Mouse (Mus musculus) forebrain, embryonic 16.5 days (tissue): ENCODE measurements around the gene Slc6a8. TPM values are rescaled to one million over a fixed set of nuclear protein-coding genes. Genes with fewer than 3 reads are reported as not detected.

Source experiments
- ATAC-seq: fragments of 200-750 bp; cut with Nextera tagmentation; 2 replicates; pipeline ENCODE4 v1.8.0; 2017; ENCODE audit warnings: mild to moderate bottlenecking, moderate library complexity
- H3K27ac ChIP-seq: fragments of 300-500 bp; sonication (generic); 2 replicates; pipeline ENCODE4 v1.5.1; 2014; ENCODE audit warnings: low read length, control low read depth
- H3K27me3 ChIP-seq: fragments of 300-500 bp; sonication (generic); replicated peaks from 2 replicates; pipeline ENCODE4 v1.6.1; 2014; ENCODE audit warnings: low read length; ENCODE audit not compliant: control insufficient read depth, insufficient read depth
- H3K36me3 ChIP-seq: fragments of 300-500 bp; sonication (generic); 2 replicates; pipeline ENCODE4 v1.6.1; 2014; ENCODE audit not compliant: control insufficient read depth, insufficient read depth
- H3K4me1 ChIP-seq: fragments of 300-500 bp; sonication (generic); replicated peaks from 2 replicates; pipeline ENCODE4 v1.6.1; 2014; ENCODE audit warnings: low read length; ENCODE audit not compliant: control insufficient read depth, insufficient read depth
- H3K4me2 ChIP-seq: fragments of 300-500 bp; sonication (generic); 2 replicates; pipeline ENCODE4 v1.6.1; 2014; ENCODE audit warnings: mild to moderate bottlenecking, low read length, control low read depth
- H3K4me3 ChIP-seq: fragments of 300-500 bp; sonication (generic); replicated peaks from 2 replicates; pipeline ENCODE4 v1.5.1; 2014; ENCODE audit warnings: mild to moderate bottlenecking, low read length, control low read depth
- H3K9ac ChIP-seq: fragments of 300-500 bp; sonication (generic); replicated peaks from 2 replicates; pipeline ENCODE4 v1.6.1; 2014; ENCODE audit warnings: low read depth, low read length, control low read depth
- H3K9me3 ChIP-seq: fragments of 300-500 bp; sonication (generic); 2 replicates; pipeline ENCODE4 v1.6.1; 2016; ENCODE audit warnings: low read length; ENCODE audit not compliant: control insufficient read depth
- WGBS: fragments of 180-500 bp; shearing (Covaris S2); extraction: QIAGEN DNeasy Blood & Tissue Kit; methylation state at CpG from one replicate; pipeline ENCODE4 v1.1.7; 2014; 5-methylcytosine and 5-hydroxymethylcytosine counted together
- polyA plus RNA-seq: library from polyadenylated mRNA; unstranded; fragments of >200 nt; fragmentation: Nextera tagmentation; extraction: Ambion mirVana; gene quantifications from 2 replicates; pipeline ENCODE4 v1.2.1, GENCODE M21; 2015

Slc6a8 gene
- polyA plus RNA-seq = 6.4 and 7.5 TPM in 2 replicates

GRCm38 (mm10) chrX:73672879-73673618 lies at the start of gene Slc6a8:
Slc6a8 (plus strand) TSS chrX:73673150.
- peak; percentile 73 for ATAC-seq
- Histone ChIP-seq H3K4me3 (peak within 1 kb of the TSS; percentile 62), H3K36me3 (no peaks in the 10 kb centered on the region), H3K9ac (peak within 1 kb of the TSS; percentile 71), H3K9me3 (no peaks in the 10 kb centered on the region; the same call in 1 of the 2 replicates), H3K4me1 (peaks cover 17% of the 10 kb centered on the region), H3K27ac (peak within 1 kb of the TSS; percentile 44; the same call in 1 of the 2 replicates), H3K4me2 (peak within 1 kb of the TSS; percentile 70), H3K27me3 (no peaks in the 10 kb centered on the region)
- 30% methylated on average over 21 of the region's 72 CpGs for WGBS

- H3K27ac ChIP-seq = no peak overlapping the region
- no peak overlapping the region for H3K4me3 ChIP-seq
- no peak for ATAC-seq
- no peaks in the 10 kb centered on the region for H3K4me1 ChIP-seq
- no peaks in the 10 kb centered on the region for H3K36me3 ChIP-seq
- no peaks in the 10 kb centered on the region for H3K9me3 ChIP-seq
- no peaks in the 10 kb centered on the region for H3K27me3 ChIP-seq
- no peak overlapping the region for H3K4me2 ChIP-seq
- H3K9ac ChIP-seq = no peak overlapping the region
Observed at GRCm38 (mm10) chrX:73626981-73627380, 46.0 kb upstream of the Slc6a8 start.

GRCm38 (mm10) chrX:73635425-73635824 lies 37.5 kb upstream of the Slc6a8 start:
- no peak overlapping the region for H3K27ac ChIP-seq
- no peaks in the 10 kb centered on the region for H3K4me1 ChIP-seq
- peak overlapping the region; percentile 8; the same call in 1 of the 2 replicates for H3K4me3 ChIP-seq
- WGBS = 17% methylated on average over 18 of the region's 19 CpGs
- peaks cover 31% of the 10 kb centered on the region for H3K27me3 ChIP-seq
- H3K4me2 ChIP-seq = peak overlapping the region; percentile 32
- no peaks in the 10 kb centered on the region for H3K36me3 ChIP-seq
- no peaks in the 10 kb centered on the region for H3K9me3 ChIP-seq
- no peak overlapping the region for H3K9ac ChIP-seq
- ATAC-seq = no peak

- Histone ChIP-seq H3K9ac (no peak overlapping the region), H3K36me3 (no peaks in the 10 kb centered on the region), H3K4me1 (no peaks in the 10 kb centered on the region), H3K27ac (no peak overlapping the region), H3K9me3 (no peaks in the 10 kb centered on the region), H3K27me3 (peaks cover 36% of the 10 kb centered on the region), H3K4me3 (peak overlapping the region; percentile 37), H3K4me2 (peak overlapping the region; percentile 53)
- ATAC-seq = no peak
- 29% methylated on average over 13 of the region's 19 CpGs for WGBS
Observed at GRCm38 (mm10) chrX:73637415-73637814, 35.5 kb upstream of the Slc6a8 start.

- no peak within 1 kb of the TSS for H3K27ac ChIP-seq
- H3K4me3 ChIP-seq = peak within 1 kb of the TSS; percentile 37
- H3K4me2 ChIP-seq = peak within 1 kb of the TSS; percentile 54
- 0 out of 2 replicates have a peak within 1 kb of the TSS, but pooled peaks have one; percentile 42 for H3K9ac ChIP-seq
- H3K9me3 ChIP-seq = no peaks in the 10 kb centered on the region
- 16% methylated on average over 14 of the region's 28 CpGs for WGBS
- no peaks in the 10 kb centered on the region for H3K36me3 ChIP-seq
- ATAC-seq = peak; percentile 75
- H3K4me1 ChIP-seq = no peaks in the 10 kb centered on the region
- H3K27me3 ChIP-seq = peaks cover 36% of the 10 kb centered on the region
Observed at GRCm38 (mm10) chrX:73639255-73639675, 33.7 kb upstream of the Slc6a8 start, which contains the start of gene Dusp9. Dusp9 (plus strand) TSS chrX:73639419.

DNA sequence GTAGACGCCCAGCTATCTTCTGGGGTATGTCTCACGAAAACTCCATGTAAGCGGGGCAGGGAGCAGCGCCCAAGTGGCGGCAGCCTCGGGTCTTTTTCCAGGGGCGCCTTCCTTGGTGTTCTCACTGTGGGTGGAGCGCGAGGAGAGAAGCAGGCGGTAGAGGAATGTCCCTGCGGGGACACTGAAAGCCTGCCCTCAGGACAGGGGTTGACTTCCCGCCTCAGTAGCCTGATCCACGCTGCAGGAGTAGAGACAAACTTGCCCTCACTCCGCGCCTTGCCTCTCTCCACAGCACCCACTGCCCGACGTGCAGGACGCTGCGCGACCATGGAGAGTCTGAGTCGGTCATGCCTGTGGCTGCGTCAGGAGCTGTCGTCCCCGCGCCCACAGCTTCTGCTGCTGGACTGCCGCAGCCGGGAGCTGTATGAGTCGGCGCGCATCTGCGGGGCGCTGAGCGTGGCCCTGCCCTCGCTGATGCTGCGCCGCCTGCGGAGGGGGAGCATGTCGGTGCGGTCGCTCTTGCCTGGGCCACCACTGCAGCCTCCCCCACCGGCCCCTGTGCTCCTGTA lies 33.0 kb upstream of the Slc6a8 start:
- Histone ChIP-seq H3K4me3 (peak overlapping the region; percentile 37), H3K27ac (no peak overlapping the region), H3K36me3 (no peaks in the 10 kb centered on the region), H3K4me2 (peak overlapping the region; percentile 54), H3K9me3 (no peaks in the 10 kb centered on the region), H3K27me3 (peaks cover 36% of the 10 kb centered on the region), H3K4me1 (no peaks in the 10 kb centered on the region), H3K9ac (no peak overlapping the region)
- WGBS = 14% methylated on average over 39 of the region's 41 CpGs
- no peak for ATAC-seq

DNA sequence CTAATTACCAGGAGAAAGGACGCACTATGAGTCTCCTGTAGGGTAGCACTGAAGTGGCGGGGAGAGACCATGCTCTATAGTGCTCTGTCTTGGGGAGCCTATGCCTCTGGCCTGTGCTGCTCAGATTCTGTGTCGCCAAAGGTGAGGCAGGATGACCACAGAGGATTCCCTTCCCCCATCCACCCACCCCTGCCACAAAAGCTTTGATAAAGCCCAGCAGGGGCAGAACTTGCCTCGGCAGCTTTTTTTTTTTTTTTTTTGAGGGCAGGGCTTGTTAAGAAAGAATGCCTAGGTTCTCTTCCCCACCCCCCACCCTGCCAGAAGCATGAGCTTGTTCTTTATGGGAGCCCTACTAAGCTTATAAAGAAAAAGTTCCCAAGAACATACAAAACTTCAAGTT lies 27.8 kb upstream of the Slc6a8 start:
- Histone ChIP-seq H3K27ac (no peak overlapping the region), H3K4me3 (no peak overlapping the region), H3K4me1 (no peaks in the 10 kb centered on the region), H3K9ac (no peak overlapping the region), H3K9me3 (no peaks in the 10 kb centered on the region), H3K27me3 (peaks cover 6% of the 10 kb centered on the region; the same call in 1 of the 2 replicates), H3K4me2 (no peak overlapping the region), H3K36me3 (no peaks in the 10 kb centered on the region)
- no peak for ATAC-seq
- WGBS = 26% methylated on average over 4 of the region's 4 CpGs

GRCm38 (mm10) chrX:73650869-73651268 lies 22.1 kb upstream of the Slc6a8 start:
- no peak overlapping the region for H3K4me2 ChIP-seq
- H3K9ac ChIP-seq = no peak overlapping the region
- no peak for ATAC-seq
- H3K9me3 ChIP-seq = no peaks in the 10 kb centered on the region
- H3K27ac ChIP-seq = no peak overlapping the region
- no peaks in the 10 kb centered on the region for H3K36me3 ChIP-seq
- no peaks in the 10 kb centered on the region for H3K27me3 ChIP-seq
- no peaks in the 10 kb centered on the region for H3K4me1 ChIP-seq
- WGBS = 81% methylated on average over 3 of the region's 3 CpGs
- H3K4me3 ChIP-seq = no peak overlapping the region

GRCm38 (mm10) chrX:73653392-73653791 lies 19.6 kb upstream of the Slc6a8 start:
- Histone ChIP-seq H3K36me3 (no peaks in the 10 kb centered on the region), H3K27me3 (no peaks in the 10 kb centered on the region), H3K4me2 (no peak overlapping the region), H3K9me3 (no peaks in the 10 kb centered on the region), H3K27ac (no peak overlapping the region), H3K4me3 (no peak overlapping the region), H3K4me1 (peaks cover under 1% of the 10 kb centered on the region; the same call in 1 of the 2 replicates), H3K9ac (no peak overlapping the region)
- 88% methylated on average over 6 of the region's 6 CpGs for WGBS
- no peak for ATAC-seq
